Comparison of ENCODE assay signal across 15 mouse cellular contexts in genomic region chr14:100300905-100301304, GRCm38 (mm10). TPM values are rescaled to one million over a fixed set of nuclear protein-coding genes. Genes with fewer than 3 reads are reported as not detected.
DNase-seq lines count a peak whose midpoint lies in the region; TF ChIP-seq lines count a peak whose summit lies in the region.
"Had no signal": no experiment of that assay in that cellular context is flagged by ENCODE, and none has a peak within 500 bp of the region (broad histone marks: within the 10 kb centered on the region; RNA-seq: fewer than 3 reads in every experiment).

No protein-coding gene starts in this region.

- H3K9me3 ChIP-seq in ES-Bruce4 (replicated peaks; ENCODE audit: control insufficient read depth, insufficient read depth, low read length, poor library complexity, severe bottlenecking), result peaks cover 3% of the 10 kb centered on the region
- H3K9me3 ChIP-seq: embryonic facial prominence, embryonic 10.5 days; embryonic facial prominence, embryonic 12.5 days had no signal

- no peaks in the 10 kb centered on the region for H3K4me1 ChIP-seq in ES-Bruce4 (ENCODE audit: control insufficient read depth, insufficient read depth, low read length)

- H3K9ac ChIP-seq in ES-Bruce4 (ENCODE audit: low read depth, poor library complexity, severe bottlenecking), result no peak overlapping the region
- H3K9ac ChIP-seq: embryonic facial prominence, embryonic 12.5 days had no signal

- intact Hi-C loops in heart, postnatal 36 days (cut with DNase I), result no loop called here

- no peak for TF ChIP-seq CTCF in ES-Bruce4 (IDR thresholded peaks at IDR 0.05; ENCODE audit: low read depth, low read length)

- TF ChIP-seq EP300 in ES-Bruce4 (IDR thresholded peaks at IDR 0.05; ENCODE audit: insufficient read depth, low read depth, low read length), result no peak

- no peak overlapping the region for H3K4me3 ChIP-seq in ES-Bruce4 (ENCODE audit: low read depth, low read length)
- H3K4me3 ChIP-seq: embryonic facial prominence, embryonic 10.5 days; embryonic facial prominence, embryonic 12.5 days had no signal

- DNase-seq in ES-CJ7 (ENCODE audit: low read depth, low spot score) (peak; percentile 69), ZHBTc4 (ENCODE audit: low read depth, low spot score) (peak; percentile 69)
- no peak for DNase-seq in heart, postnatal 36 days
- no peak for DNase-seq in adrenal gland, postnatal 25 days
- DNase-seq: adrenal gland, adult 2 months; adrenal gland, postnatal 10 days; adrenal gland, postnatal 36 days; cerebellum, adult 11-12 months; cerebellum, adult 2 months; cerebellum, adult 9-10 months; cerebellum, postnatal 10 days; cerebellum, postnatal 25 days had no signal

- peak overlapping the region; percentile 15; the same call in 1 of the 2 replicates for H3K27ac ChIP-seq in ES-Bruce4 (ENCODE audit: insufficient read depth, low read length)
- H3K27ac ChIP-seq: embryonic facial prominence, embryonic 10.5 days; embryonic facial prominence, embryonic 12.5 days had no signal

- H3K36me3 ChIP-seq in ES-Bruce4 (ENCODE audit: control insufficient read depth, insufficient read depth, low read length, poor library complexity, severe bottlenecking), result no peaks in the 10 kb centered on the region
- H3K36me3 ChIP-seq: embryonic facial prominence, embryonic 10.5 days; embryonic facial prominence, embryonic 12.5 days had no signal

- TF ChIP-seq POLR2A in ES-Bruce4 (IDR thresholded peaks at IDR 0.05; ENCODE audit: insufficient read depth, low read length), result no peak

- H3K27me3 ChIP-seq in ES-Bruce4 (ENCODE audit: control insufficient read depth, insufficient read depth, low read length, poor library complexity, severe bottlenecking), result no peaks in the 10 kb centered on the region
- H3K27me3 ChIP-seq: embryonic facial prominence, embryonic 12.5 days had no signal

RNA-seq across cellular contexts. Expression of gene Klf12, which starts 16.4 kb away (rescaled TPM):
- polyA plus RNA-seq in ES-Bruce4 (2011; ENCODE audit: insufficient read depth, insufficient read length, low read depth, missing spikeins), result 5.9 and 8.2 TPM in 2 replicates
- total RNA-seq in heart, postnatal 36 days (2021), result 10 to 100 TPM; 15.3 to 19.9 TPM
- 23.1 and 34.2 TPM in 2 replicates for total RNA-seq in adrenal gland, postnatal 25 days (2021)

Comparison
In these comparisons a context has a peak if more than half of its experiments do, and no peak if none do; other contexts are left out.
1. DNase-seq: peak in ES-CJ7 (single experiment) and ZHBTc4 (single experiment); none in heart, postnatal 36 days (0 of 2) and adrenal gland, postnatal 25 days (single experiment).